Mouse (Mus musculus): ENCODE data around the gene Commd1. TPM values are rescaled to one million over a fixed set of nuclear protein-coding genes. Genes with fewer than 3 reads are reported as not detected.
A peak's percentile ranks its signal among the peaks of the same experiment; 100 is the strongest.

Commd1 gene
- polyA plus RNA-seq, 1 experiment = 35.7 TPM

GRCm38 (mm10) chr11:23007166-23007480 lies 24.9 kb upstream of the Commd1 start:
- DNase-seq = no peak
- H3K36me3 ChIP-seq (ENCODE audit: control insufficient read depth, insufficient read depth, low read length) = peaks cover 12% of the 10 kb centered on the region
- no peak for TF ChIP-seq POLR2A (IDR thresholded peaks at IDR 0.05; ENCODE audit: low read depth, low read length)
- no peak for TF ChIP-seq CTCF (conservative IDR thresholded peaks at IDR 0.05; ENCODE audit: insufficient read depth, insufficient read length, low read depth, low read length)
- no peak overlapping the region for H3K27ac ChIP-seq (ENCODE audit: insufficient read depth, low read depth, low read length)
- no peaks in the 10 kb centered on the region for H3K27me3 ChIP-seq (replicated peaks; ENCODE audit: control insufficient read depth, insufficient read depth, low read length)
- 6% methylated on average over 6 of the region's 6 CpGs for WGBS
- H3K4me1 ChIP-seq (ENCODE audit: control insufficient read depth, insufficient read depth, low read length) = peaks cover 4% of the 10 kb centered on the region; the same call in 1 of the 2 replicates
- peak overlapping the region; percentile 37 for H3K4me3 ChIP-seq (ENCODE audit: insufficient read depth, low read depth, low read length)

GRCm38 (mm10) chr11:23005276-23005675 lies 23.1 kb upstream of the Commd1 start:
- Histone ChIP-seq H3K27me3 (replicated peaks; ENCODE audit: control insufficient read depth, insufficient read depth, low read length) (no peaks in the 10 kb centered on the region), H3K27ac (ENCODE audit: insufficient read depth, low read depth, low read length) (no peak overlapping the region), H3K4me1 (ENCODE audit: control insufficient read depth, insufficient read depth, low read length) (peaks cover 4% of the 10 kb centered on the region; the same call in 1 of the 2 replicates), H3K4me3 (ENCODE audit: insufficient read depth, low read depth, low read length) (no peak overlapping the region), H3K36me3 (ENCODE audit: control insufficient read depth, insufficient read depth, low read length) (peaks cover 16% of the 10 kb centered on the region)
- TF ChIP-seq CTCF (conservative IDR thresholded peaks at IDR 0.05; ENCODE audit: insufficient read depth, insufficient read length, low read depth, low read length) = no peak
- TF ChIP-seq POLR2A (IDR thresholded peaks at IDR 0.05; ENCODE audit: low read depth, low read length) = no peak
- WGBS = 90% methylated on average over 1 of the region's 1 CpGs
- DNase-seq = no peak

GRCm38 (mm10) chr11:22998308-22998707 lies 16.1 kb upstream of the Commd1 start:
- no peak overlapping the region for H3K27ac ChIP-seq (ENCODE audit: insufficient read depth, low read depth, low read length)
- no peaks in the 10 kb centered on the region for H3K27me3 ChIP-seq (replicated peaks; ENCODE audit: control insufficient read depth, insufficient read depth, low read length)
- no peak for DNase-seq
- H3K36me3 ChIP-seq (ENCODE audit: control insufficient read depth, insufficient read depth, low read length) = peaks cover 22% of the 10 kb centered on the region
- H3K4me3 ChIP-seq (ENCODE audit: insufficient read depth, low read depth, low read length) = no peak overlapping the region
- TF ChIP-seq POLR2A (IDR thresholded peaks at IDR 0.05; ENCODE audit: low read depth, low read length) = no peak
- no peak for TF ChIP-seq CTCF (conservative IDR thresholded peaks at IDR 0.05; ENCODE audit: insufficient read depth, insufficient read length, low read depth, low read length)
- 82% methylated on average over 1 of the region's 1 CpGs for WGBS
- H3K4me1 ChIP-seq (ENCODE audit: control insufficient read depth, insufficient read depth, low read length) = no peaks in the 10 kb centered on the region; the same call in 1 of the 2 replicates

- Histone ChIP-seq H3K27ac (ENCODE audit: insufficient read depth, low read depth, low read length) (no peak overlapping the region), H3K4me1 (ENCODE audit: control insufficient read depth, insufficient read depth, low read length) (peaks cover 11% of the 10 kb centered on the region), H3K27me3 (replicated peaks; ENCODE audit: control insufficient read depth, insufficient read depth, low read length) (no peaks in the 10 kb centered on the region), H3K36me3 (ENCODE audit: control insufficient read depth, insufficient read depth, low read length) (peaks cover 13% of the 10 kb centered on the region), H3K4me3 (ENCODE audit: insufficient read depth, low read depth, low read length) (no peak overlapping the region)
- WGBS = 96% methylated on average over 4 of the region's 4 CpGs
- TF ChIP-seq CTCF (conservative IDR thresholded peaks at IDR 0.05; ENCODE audit: insufficient read depth, insufficient read length, low read depth, low read length) (no peak), POLR2A (IDR thresholded peaks at IDR 0.05; ENCODE audit: low read depth, low read length) (no peak)
- DNase-seq = no peak
Measured at GRCm38 (mm10) chr11:22995461-22995860, 13.3 kb upstream of the Commd1 start.

GRCm38 (mm10) chr11:22994271-22994670 lies 12.1 kb upstream of the Commd1 start:
- Histone ChIP-seq H3K27ac (ENCODE audit: insufficient read depth, low read depth, low read length) (no peak overlapping the region), H3K4me1 (ENCODE audit: control insufficient read depth, insufficient read depth, low read length) (peaks cover 14% of the 10 kb centered on the region), H3K27me3 (replicated peaks; ENCODE audit: control insufficient read depth, insufficient read depth, low read length) (no peaks in the 10 kb centered on the region), H3K4me3 (ENCODE audit: insufficient read depth, low read depth, low read length) (no peak overlapping the region), H3K36me3 (ENCODE audit: control insufficient read depth, insufficient read depth, low read length) (peaks cover 10% of the 10 kb centered on the region)
- TF ChIP-seq CTCF (conservative IDR thresholded peaks at IDR 0.05; ENCODE audit: insufficient read depth, insufficient read length, low read depth, low read length) (no peak), POLR2A (IDR thresholded peaks at IDR 0.05; ENCODE audit: low read depth, low read length) (no peak)
- no peak for DNase-seq
- 82% methylated on average over 2 of the region's 2 CpGs for WGBS

GRCm38 (mm10) chr11:22991218-22991835 lies 9.1 kb upstream of the Commd1 start:
- DNase-seq = no peak
- peak overlapping the region; percentile 99 for H3K4me3 ChIP-seq (ENCODE audit: insufficient read depth, low read depth, low read length)
- H3K27ac ChIP-seq (ENCODE audit: insufficient read depth, low read depth, low read length) = no peak overlapping the region
- peaks cover 10% of the 10 kb centered on the region for H3K36me3 ChIP-seq (ENCODE audit: control insufficient read depth, insufficient read depth, low read length)
- TF ChIP-seq CTCF (conservative IDR thresholded peaks at IDR 0.05; ENCODE audit: insufficient read depth, insufficient read length, low read depth, low read length) = no peak
- TF ChIP-seq POLR2A (IDR thresholded peaks at IDR 0.05; ENCODE audit: low read depth, low read length) = no peak
- H3K4me1 ChIP-seq (ENCODE audit: control insufficient read depth, insufficient read depth, low read length) = peaks cover 14% of the 10 kb centered on the region
- WGBS = 6% methylated on average over 14 of the region's 14 CpGs
- no peaks in the 10 kb centered on the region for H3K27me3 ChIP-seq (replicated peaks; ENCODE audit: control insufficient read depth, insufficient read depth, low read length)

GRCm38 (mm10) chr11:22990393-22991126 lies 8.4 kb upstream of the Commd1 start, which contains the start of gene Cct4:
Gene Cct4 (plus strand): TSS chr11:22990519.
- peak; percentile 96 for DNase-seq
- Histone ChIP-seq H3K4me1 (ENCODE audit: control insufficient read depth, insufficient read depth, low read length) (peaks cover 14% of the 10 kb centered on the region), H3K27ac (ENCODE audit: insufficient read depth, low read depth, low read length) (peak within 1 kb of the TSS; percentile 77), H3K4me3 (ENCODE audit: insufficient read depth, low read depth, low read length) (peak within 1 kb of the TSS; percentile 99), H3K36me3 (ENCODE audit: control insufficient read depth, insufficient read depth, low read length) (peaks cover 6% of the 10 kb centered on the region), H3K27me3 (replicated peaks; ENCODE audit: control insufficient read depth, insufficient read depth, low read length) (no peaks in the 10 kb centered on the region)
- TF ChIP-seq POLR2A (IDR thresholded peaks at IDR 0.05; ENCODE audit: low read depth, low read length) (peak; percentile 37), CTCF (conservative IDR thresholded peaks at IDR 0.05; ENCODE audit: insufficient read depth, insufficient read length, low read depth, low read length) (no peak)
- WGBS = under 1% methylated on average over 66 of the region's 66 CpGs

All from kidney, adult 2 months (tissue).